Mouse (Mus musculus) kidney, adult 9 months (tissue): ENCODE measurements around the gene 0610030E20Rik.

Experiments
- DNase-seq: peaks from one replicate; pipeline ENCODE4 v3.0.0; 2022

Gene 0610030E20Rik

GRCm38 (mm10) chr6:72399967-72400366 is 52.9 kb downstream of the 0610030E20Rik start:
- no peak for DNase-seq

- peak; percentile 91 for DNase-seq
Measured at GRCm38 (mm10) chr6:72401875-72402274, 54.8 kb downstream of the 0610030E20Rik start.
